Mouse (Mus musculus): ENCODE measurements around the gene Gpr152. TPM values are rescaled to one million over a fixed set of nuclear protein-coding genes. Genes with fewer than 3 reads are reported as not detected.
A peak's percentile ranks its signal among the peaks of the same experiment; 100 is the strongest.
"Not testable (repeated sequence)": the region's sequence is repeated elsewhere in the genome, so short reads cannot be mapped to it uniquely, and the experiment has no call there.

Gpr152 gene
- total RNA-seq, 2 experiments from 2014 or later, result 0.07 TPM; not detected in 1

GRCm38 (mm10) chr19:4112063-4112960 lies 27.3 kb upstream of the Gpr152 start:
- no peak for DNase-seq

GRCm38 (mm10) chr19:4113186-4113805 lies 26.3 kb upstream of the Gpr152 start:
- DNase-seq, result peak; percentile 83

GRCm38 (mm10) chr19:4113806-4114230 lies 25.8 kb upstream of the Gpr152 start:
- DNase-seq, result no peak

DNA sequence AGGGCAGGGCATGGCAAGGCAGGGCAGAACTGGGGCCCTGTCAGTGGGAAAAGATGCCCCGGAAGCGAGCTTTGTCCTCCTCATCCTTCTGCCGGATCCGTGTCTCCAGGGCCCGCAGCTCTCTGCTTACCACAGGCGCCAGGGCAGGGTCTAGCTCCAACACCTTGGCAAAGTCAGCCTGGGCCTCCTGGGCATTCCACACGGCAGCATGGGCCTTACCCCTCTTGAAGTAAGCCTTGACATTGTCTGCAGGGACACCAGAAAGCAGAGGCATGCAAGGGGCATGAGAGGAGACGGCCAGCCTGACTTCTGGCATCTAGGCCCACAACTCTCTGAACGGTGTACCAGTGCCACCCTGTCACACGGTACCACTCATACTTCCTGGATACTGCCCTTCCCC lies 25.0 kb upstream of the Gpr152 start:
- DNase-seq, result no peak

GRCm38 (mm10) chr19:4115144-4115543 lies 24.4 kb upstream of the Gpr152 start:
- no peak for DNase-seq

GRCm38 (mm10) chr19:4115816-4116215 lies 23.8 kb upstream of the Gpr152 start:
- no peak for DNase-seq

GRCm38 (mm10) chr19:4117006-4117405 lies 22.6 kb upstream of the Gpr152 start:
- DNase-seq, result no peak

GRCm38 (mm10) chr19:4118350-4118749 lies 21.2 kb upstream of the Gpr152 start:
- no peak for DNase-seq

DNA sequence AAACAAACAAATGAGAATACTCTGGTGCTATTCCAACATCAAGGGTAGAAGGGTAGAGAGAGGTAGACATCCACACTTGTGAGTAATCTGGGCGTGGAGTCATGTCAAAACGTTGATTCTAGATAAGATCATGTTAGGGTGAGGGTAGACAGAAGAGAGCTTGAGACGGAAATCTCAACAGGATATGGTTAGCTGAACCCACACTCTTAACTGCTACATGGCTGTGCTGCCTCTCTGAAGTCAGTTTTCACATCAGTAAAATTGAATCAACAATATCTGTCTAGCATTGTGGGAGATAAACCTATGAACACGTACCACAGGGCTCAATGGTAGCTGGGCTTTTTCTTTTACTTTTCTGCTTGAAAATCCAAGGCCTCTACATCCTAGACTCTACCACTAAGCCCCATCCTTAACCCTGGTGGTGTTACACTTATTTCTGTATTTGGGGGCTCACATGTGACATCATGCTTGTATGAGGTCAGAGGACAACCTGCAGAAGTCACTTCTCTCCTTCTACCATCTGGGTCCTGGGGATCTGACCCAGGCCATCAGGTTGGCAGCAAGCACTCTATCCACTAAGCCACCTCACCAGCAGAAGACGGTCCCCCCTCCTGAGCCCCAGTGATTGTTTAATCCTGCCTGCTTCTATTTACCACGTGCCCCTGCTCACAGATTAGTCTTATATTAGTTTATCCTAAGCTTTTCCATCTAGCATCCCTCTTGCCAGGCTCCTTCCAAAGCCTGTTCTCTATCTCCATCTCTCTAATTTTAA lies 19.7 kb upstream of the Gpr152 start:
- no peak for DNase-seq

- no peak for DNase-seq
Observed at GRCm38 (mm10) chr19:4120496-4120895, 19.1 kb upstream of the Gpr152 start.

GRCm38 (mm10) chr19:4121097-4121805 lies 18.3 kb upstream of the Gpr152 start:
- peak; percentile 99 for DNase-seq

GRCm38 (mm10) chr19:4121896-4122295 lies 17.7 kb upstream of the Gpr152 start:
- DNase-seq, result not testable (repeated sequence)

GRCm38 (mm10) chr19:4122411-4123370 lies 16.9 kb upstream of the Gpr152 start:
- no peak for DNase-seq

DNA sequence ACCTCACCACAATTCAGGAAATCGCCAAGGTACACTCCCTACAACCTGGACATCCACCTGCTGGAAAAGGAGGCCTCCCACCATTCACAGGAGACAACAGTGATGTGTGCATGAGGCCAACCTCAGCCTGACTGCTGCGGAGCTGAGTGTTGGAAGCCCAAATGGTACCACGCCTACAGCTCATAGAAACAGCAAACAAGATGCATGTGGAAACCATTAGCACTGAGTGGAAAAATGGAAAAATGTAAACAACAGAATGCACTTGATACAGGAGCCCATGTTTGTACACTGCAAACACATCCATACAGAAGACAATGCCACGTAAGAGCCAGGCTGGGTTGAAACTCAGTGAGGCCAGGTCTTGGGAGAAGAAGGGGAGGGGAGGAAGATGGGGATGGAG lies 15.2 kb upstream of the Gpr152 start:
- no peak for DNase-seq

GRCm38 (mm10) chr19:4125268-4125667 lies 14.3 kb upstream of the Gpr152 start:
- not testable (repeated sequence) for DNase-seq

DNA sequence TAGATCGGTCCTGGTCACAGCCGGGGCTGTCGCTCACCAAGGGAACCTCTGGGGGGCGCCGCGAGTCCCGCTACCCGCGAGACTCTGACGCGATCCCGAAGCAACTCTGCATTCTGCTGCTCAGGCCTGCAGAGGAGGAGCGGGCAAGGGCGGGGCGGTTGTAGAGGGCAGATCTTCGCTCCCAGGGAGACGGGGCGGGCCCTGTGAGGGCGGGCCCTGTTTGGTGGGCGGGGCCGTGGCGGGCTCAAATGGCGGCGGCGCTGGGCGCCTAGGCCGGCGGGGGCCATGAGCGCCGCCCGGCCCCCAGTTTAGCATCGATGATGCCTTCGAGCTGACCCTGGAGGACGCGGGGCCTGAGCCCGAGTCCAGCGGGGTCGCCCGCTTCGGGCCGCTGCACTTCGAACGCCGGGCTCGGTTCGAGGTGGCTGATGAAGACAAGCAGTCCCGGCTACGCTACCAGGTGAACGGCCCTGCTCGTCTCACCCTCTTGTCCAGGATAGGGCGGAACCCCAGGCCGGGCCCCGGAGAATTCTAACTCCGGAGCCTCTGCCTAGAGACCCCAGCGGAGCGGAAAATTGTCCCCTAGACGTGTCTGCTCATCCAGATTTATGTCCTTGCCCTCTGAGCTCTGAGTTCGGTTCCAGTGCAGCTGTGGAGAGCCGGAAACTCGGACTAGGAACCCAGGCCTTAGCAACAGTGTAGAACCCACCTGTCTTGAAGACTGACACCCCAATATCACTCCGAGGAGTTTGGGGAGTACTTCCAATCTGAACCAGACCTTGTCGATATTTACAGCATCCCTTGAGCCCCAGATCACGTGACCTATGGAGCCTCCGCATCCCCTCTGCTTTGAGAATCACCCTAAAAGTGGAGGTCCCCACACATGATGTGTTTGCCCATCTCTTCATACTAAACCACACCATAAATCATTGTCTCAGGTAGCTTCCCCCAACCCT lies 13.6 kb upstream of the Gpr152 start, which contains the start of gene Aip:
Gene Aip (minus strand): TSS at position 118 of the 956 bp plus-strand sequence.
- peak; percentile 99 for DNase-seq

DNA sequence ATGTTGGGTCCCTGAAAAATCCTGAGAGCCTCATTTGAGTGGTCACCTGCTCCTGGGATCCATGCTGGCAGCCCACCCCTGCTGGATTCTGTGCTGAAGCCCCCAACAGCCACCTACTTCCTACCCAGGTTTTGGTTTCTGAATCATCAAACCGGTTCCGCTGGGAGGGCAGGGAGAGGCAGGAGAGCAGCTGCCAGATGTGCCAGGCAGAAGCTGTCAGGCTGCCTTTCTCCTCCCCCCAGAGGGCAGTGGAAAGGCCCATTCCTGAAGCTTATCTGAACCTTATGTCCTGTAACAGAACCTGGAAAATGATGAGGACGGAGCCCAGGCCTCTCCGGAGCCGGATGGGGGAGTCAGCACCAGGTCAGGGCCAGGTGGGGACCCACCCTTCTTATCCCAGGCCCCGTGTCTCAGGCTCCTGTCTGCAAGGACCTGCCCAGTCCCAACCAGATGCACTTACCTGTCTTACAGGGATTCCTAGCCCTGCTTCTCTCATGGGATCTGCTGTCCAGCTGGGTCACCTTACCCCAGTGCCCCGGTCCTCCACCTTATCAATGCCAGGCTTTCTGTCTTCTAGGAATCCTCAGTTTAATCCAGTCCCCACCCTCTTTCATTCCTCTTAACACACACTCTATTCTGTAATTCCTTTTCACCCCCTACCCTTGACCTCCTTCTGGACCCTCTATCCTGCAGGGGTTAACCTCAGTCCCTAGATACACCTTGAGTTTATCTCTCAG lies 12.7 kb upstream of the Gpr152 start:
- DNase-seq, result no peak

DNA sequence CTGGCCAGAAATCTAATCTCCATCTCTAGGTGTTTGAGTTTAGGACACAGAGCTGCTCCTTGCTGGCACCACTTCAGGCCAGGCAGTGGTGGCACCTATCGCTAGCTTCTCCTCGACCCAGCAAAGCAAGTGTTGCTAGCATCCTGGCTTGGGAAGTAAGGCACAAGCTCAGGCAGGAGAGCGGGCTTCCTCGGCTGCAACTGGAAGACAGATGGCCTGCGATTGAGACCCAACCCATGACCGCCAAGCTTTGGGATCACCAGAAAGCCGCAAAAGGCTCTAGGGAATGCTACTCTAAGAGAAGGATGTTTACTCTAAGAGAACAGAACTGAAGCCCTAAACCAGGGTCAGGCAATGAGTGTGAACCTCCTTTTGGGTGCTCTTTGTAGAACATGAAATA lies 10.1 kb upstream of the Gpr152 start:
- no peak for DNase-seq

DNA sequence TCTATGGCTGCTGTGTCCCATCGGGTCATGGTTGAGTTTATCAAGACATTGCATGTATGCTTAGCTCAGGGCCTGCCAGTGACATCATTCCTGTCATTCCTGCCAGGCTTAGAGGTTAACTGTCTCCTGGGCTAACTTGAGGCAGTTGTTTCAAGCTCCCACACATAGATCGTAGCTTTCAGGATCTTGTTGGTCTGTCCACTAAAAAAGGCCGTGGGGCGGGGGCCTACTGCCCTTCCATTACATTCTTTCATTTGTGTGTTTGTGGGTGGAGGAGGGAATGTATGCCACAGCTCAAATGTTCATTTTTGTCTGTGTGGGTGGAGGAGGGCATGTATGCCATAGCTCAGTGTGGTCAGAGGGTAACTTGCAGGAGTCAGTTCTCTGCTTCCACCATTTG lies 9.5 kb upstream of the Gpr152 start:
- no peak for DNase-seq
